Mouse (Mus musculus): ENCODE data around the gene Evpl.
"Not testable (repeated sequence)": the region's sequence is repeated elsewhere in the genome, so short reads cannot be mapped to it uniquely, and the experiment has no call there.

Evpl gene

GRCm38 (mm10) chr11:116237742-116238395, at the start of gene Evpl:
Evpl (minus strand) TSS chr11:116238077.
- no peak for DNase-seq (ENCODE audit: low spot score)

GRCm38 (mm10) chr11:116287351-116287750, 49.5 kb upstream of the Evpl start:
- DNase-seq (ENCODE audit: low spot score) = no peak

GRCm38 (mm10) chr11:116285770-116286191, 47.9 kb upstream of the Evpl start:
- DNase-seq (ENCODE audit: low spot score) = no peak

GRCm38 (mm10) chr11:116283982-116284381, 46.1 kb upstream of the Evpl start:
- DNase-seq (ENCODE audit: low spot score) = no peak

DNA sequence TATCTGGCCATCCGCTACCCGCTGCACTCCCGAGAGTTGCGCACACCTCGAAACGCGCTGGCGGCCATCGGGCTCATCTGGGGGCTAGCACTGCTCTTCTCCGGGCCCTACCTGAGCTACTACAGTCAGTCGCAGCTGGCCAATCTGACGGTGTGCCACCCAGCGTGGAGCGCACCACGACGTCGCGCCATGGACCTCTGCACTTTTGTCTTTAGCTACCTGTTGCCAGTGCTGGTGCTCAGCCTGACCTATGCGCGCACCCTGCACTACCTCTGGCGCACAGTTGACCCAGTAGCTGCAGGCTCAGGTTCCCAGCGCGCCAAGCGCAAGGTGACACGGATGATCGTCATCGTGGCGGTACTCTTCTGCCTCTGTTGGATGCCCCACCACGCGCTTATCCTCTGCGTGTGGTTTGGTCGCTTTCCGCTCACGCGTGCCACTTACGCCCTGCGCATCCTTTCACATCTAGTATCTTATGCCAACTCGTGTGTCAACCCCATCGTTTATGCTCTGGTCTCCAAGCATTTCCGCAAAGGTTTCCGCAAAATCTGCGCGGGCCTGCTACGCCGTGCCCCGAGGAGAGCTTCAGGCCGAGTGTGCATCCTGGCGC, 45.1 kb upstream of the Evpl start:
- no peak for DNase-seq (ENCODE audit: low spot score)

GRCm38 (mm10) chr11:116282089-116282488, 44.2 kb upstream of the Evpl start:
- no peak for DNase-seq (ENCODE audit: low spot score)

- no peak for DNase-seq (ENCODE audit: low spot score)
These were observed 43.8 kb upstream of the Evpl start for GRCm38 (mm10) chr11:116281671-116282070.

- DNase-seq (ENCODE audit: low spot score) = no peak
These were observed 43.1 kb upstream of the Evpl start, which contains the start of gene Galr2 for GRCm38 (mm10) chr11:116280751-116281663. Galr2 (plus strand) TSS chr11:116280939.

- not testable (repeated sequence) for DNase-seq (ENCODE audit: low spot score)
These were observed 39.3 kb upstream of the Evpl start for GRCm38 (mm10) chr11:116277184-116277583.

DNA sequence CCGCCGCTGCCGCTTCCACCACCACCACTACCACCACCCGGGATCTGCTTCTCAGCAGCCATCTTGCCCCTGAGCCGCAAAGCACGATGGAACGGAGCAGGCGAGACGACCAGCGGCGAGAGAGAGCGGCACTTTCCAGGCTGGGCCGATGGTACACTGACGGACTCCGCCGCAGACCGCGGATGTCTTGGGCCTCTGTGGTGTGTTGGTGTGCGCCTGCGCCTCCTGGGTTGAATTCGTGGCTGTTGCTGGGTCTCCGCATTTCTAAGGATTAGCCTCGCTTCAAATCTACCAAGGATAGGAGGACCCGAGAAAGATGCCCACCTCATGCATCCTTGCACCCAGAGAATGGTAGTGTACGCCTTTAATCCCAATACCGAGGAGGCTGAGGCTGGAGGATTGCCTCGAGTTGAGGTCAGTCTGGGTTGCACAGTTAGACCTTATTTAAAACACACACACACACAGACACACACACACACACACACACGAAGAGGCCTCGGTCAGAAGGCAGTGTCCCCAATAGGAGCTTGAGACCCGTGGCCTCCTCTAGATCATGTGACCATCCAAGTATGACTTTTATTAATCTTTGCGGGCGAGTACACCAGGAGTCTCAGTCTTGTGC, 36.3 kb upstream of the Evpl start, which contains the start of gene Srp68:
Gene Srp68, minus strand, starts transcription at position 173 of the 622 bp plus-strand sequence.
- peak; percentile 93 for DNase-seq (ENCODE audit: low spot score)

DNA sequence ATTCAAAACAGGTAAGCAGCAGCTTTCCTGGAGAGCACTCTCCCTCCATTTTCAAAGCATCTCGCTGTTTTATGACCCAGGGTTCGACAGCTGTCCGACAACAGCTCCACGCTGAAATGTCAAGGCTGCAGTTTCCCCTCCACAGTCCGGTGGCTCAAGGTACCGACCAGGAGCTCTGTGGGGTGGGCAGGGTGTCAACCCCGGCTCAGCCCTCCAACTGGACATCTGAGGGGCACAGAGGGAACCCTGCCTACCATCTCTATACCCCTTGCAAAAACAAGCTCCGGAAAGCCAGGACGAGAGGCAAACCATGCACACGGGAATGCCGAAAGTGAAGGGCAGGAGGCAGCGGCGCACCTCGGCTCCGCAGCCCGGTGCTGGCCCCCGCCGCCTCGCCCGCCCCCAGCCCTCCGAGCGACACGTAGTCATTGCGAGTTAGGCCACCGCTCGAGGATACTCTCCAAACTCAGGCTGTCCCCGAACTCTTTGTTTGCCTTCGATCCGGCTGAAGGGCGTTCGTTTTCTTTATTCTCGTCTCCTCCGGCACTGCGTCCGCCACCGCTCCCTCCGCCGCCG, 35.7 kb upstream of the Evpl start:
- no peak for DNase-seq (ENCODE audit: low spot score)

- DNase-seq (ENCODE audit: low spot score) = no peak
These were observed 35.0 kb upstream of the Evpl start for GRCm38 (mm10) chr11:116272589-116273468.

DNA sequence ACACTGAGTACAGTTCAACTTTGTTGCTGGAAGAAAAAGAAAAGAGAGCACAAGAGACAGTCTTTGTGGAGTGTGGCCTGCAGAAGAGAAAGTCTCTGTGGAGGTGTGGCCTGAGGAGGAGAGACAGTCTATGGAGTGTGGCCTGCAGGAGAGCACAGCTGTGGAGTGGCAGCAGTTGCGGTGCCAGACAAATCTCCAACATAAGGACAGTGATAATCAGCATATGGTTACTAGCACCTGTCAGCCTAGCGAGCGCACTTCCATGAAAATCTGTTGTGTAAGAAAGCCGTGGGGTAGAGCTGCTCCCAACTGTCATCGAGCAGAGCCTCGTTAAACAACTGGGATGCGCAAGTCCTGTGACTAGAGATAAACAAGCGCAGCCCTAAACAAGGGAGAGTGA, 31.7 kb upstream of the Evpl start:
- no peak for DNase-seq (ENCODE audit: low spot score)

DNA sequence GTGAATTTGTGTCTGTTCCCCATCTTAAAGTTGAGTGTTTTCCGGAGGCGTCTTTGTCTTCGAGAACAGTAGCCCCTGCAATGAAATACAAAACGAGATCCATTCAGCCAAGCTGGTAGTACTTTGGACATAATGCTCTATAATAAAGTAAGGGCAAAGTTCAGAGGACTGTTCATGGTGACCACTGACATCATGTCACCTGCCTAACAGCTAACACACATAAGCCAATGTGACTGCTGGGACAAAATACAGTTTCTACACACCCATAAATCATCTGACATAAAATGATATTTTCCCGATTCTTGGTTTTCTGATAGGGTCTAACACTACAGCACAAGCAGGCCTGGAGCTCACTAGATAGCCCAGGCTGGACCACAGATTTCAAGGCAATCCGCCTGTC, 30.4 kb upstream of the Evpl start:
- no peak for DNase-seq (ENCODE audit: low spot score)

- no peak for DNase-seq (ENCODE audit: low spot score)
These were observed 29.8 kb upstream of the Evpl start for GRCm38 (mm10) chr11:116267637-116268036.

- DNase-seq (ENCODE audit: low spot score) = no peak
These were observed 28.0 kb upstream of the Evpl start for GRCm38 (mm10) chr11:116265850-116266249.

DNA sequence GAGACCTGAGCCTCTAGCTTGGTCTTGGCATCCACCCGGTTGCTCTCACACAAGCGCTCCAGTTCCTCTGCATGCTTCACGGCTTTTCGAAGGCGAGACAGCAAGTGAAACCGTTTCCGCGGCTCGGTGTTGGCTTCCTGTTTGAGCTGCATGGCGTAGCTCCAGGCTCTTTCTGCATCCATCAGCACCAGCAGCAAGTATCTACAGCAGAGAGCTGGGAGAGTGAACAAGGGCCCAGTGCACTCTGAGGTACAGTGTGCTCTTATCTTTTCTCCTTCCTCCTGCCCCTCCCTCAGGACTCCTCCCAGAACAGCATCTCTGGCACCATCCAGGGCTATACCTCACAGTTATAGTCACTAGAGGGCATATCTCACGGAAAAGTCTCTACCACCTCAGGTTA, 27.5 kb upstream of the Evpl start:
- DNase-seq (ENCODE audit: low spot score) = no peak

- DNase-seq (ENCODE audit: low spot score) = no peak
These were observed 22.4 kb upstream of the Evpl start for GRCm38 (mm10) chr11:116260259-116260658.

DNA sequence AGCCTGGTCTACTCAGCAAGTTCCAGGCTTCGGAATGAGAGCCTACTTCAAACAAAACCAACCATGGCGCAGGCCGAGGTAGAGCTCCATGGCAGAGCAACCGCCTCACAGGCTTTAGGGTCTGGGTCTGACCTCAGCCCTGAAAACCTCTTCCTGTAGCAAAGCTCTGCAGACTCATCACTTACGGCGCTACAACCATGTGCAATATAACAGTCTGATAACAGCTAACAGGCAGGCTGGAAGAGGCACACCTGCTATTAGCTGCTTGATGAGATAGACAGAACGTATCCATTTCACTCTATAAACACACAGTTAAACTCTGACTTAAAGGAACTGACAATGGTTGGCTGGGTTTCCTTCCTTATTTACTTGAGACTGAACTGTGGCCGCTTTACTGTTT, 21.6 kb upstream of the Evpl start:
- DNase-seq (ENCODE audit: low spot score) = no peak

DNA sequence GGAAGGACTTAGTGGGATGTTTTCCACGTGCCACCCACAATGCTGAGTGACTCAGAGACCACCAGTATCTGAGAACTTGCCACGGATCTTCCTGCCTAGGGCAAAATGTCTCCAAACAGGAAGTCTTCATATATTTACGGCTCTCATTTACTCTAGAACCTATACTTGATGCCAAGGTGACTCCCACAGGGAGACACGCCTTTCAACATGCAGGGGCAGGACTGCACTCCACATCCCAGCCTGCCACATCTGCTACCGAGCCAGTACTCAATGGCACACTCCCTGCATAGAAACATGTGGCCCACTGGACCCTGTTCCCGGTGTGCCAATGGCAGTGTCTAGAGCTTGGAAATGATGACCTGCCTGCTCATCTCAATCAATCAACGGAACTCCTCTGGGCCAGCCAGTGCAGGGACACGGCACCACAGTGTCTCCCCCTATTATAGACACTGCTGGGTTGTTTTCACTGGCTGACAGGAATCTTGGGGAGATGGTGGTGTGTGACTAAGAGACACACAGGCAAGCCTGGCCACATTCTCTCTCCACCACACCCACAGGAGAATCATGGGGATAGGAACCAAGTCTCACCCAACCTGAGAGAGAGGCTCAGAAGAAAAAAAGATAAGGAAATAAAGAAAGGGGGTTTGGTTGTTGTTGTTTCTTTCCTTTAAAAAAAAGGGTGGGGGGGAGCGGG, 18.3 kb upstream of the Evpl start:
- DNase-seq (ENCODE audit: low spot score) = no peak

Data from layer of hippocampus, adult 11-12 months (tissue).